Mouse (Mus musculus) CD8-positive naive resting alpha-beta T cell, adult 57 days (primary cell): ENCODE results near the gene B230217C12Rik. TPM values are rescaled to one million over a fixed set of nuclear protein-coding genes. Genes with fewer than 3 reads are reported as not detected.

Experiments used
- total RNA-seq: library from RNA; stranded (reverse); gene quantifications from one replicate; pipeline ENCODE4 v1.2.4, GENCODE M21; 2023

Gene B230217C12Rik
- 0.95 TPM for total RNA-seq

GRCm38 (mm10) chr11:97840539-97840954 is at the start of gene B230217C12Rik:
Gene B230217C12Rik (plus strand): TSS chr11:97840780.

GRCm38 (mm10) chr11:97798782-97799145 is 41.8 kb upstream of the B230217C12Rik start, which contains the start of gene Lasp1:
Gene Lasp1 (plus strand): TSS chr11:97799000.

GRCm38 (mm10) chr11:97883918-97884600 is 43.5 kb downstream of the B230217C12Rik start, which contains the start of gene Fbxo47:
Gene Fbxo47 (minus strand): TSS chr11:97884154.

Other genes starting within 250 kb of the B230217C12Rik start
- 6.6 TPM for gene Epop, start 211.1 kb upstream of the B230217C12Rik start, total RNA-seq
- gene Mllt6, start 177.4 kb upstream of the B230217C12Rik start, total RNA-seq = 192 TPM
- 33.9 TPM for gene Cisd3, start 155.0 kb upstream of the B230217C12Rik start, total RNA-seq
- gene Pcgf2, start 140.3 kb upstream of the B230217C12Rik start, total RNA-seq = 1.4 TPM
- gene Psmb3, start 137.4 kb upstream of the B230217C12Rik start, total RNA-seq = 124 TPM
- 51.3 TPM for gene Pip4k2b, start 96.1 kb upstream of the B230217C12Rik start, total RNA-seq
- gene Cwc25, start 74.2 kb upstream of the B230217C12Rik start, total RNA-seq = 38.4 TPM
- 1.8 TPM for gene 1700001P01Rik, start 64.9 kb upstream of the B230217C12Rik start, total RNA-seq
- 2,689 TPM for gene Rpl23, start 58.3 kb upstream of the B230217C12Rik start, total RNA-seq
- 132 TPM for gene Lasp1, start 41.8 kb upstream of the B230217C12Rik start, total RNA-seq
- gene Fbxo47, start 43.4 kb downstream of the B230217C12Rik start, total RNA-seq = 0.46 TPM
- 2.3 TPM for gene Plxdc1, start 145.7 kb downstream of the B230217C12Rik start, total RNA-seq
- 80.2 TPM for gene Arl5c, start 155.4 kb downstream of the B230217C12Rik start, total RNA-seq
- 21.9 TPM for gene Cacnb1, start 182.3 kb downstream of the B230217C12Rik start, total RNA-seq
- 2,848 TPM for gene Rpl19, start 185.9 kb downstream of the B230217C12Rik start, total RNA-seq
- 3.6 TPM for gene Stac2, start 212.7 kb downstream of the B230217C12Rik start, total RNA-seq